ENCODE assay signal across 9 mouse cellular contexts in genomic region chr12:105025271-105025946, GRCm38 (mm10). TPM values are rescaled to one million over a fixed set of nuclear protein-coding genes. Genes with fewer than 3 reads are reported as not detected.
DNase-seq lines count a peak whose midpoint lies in the region; ATAC-seq and TF ChIP-seq lines count a peak whose summit lies in the region.
"Had no signal": no experiment of that assay in that cellular context is flagged by ENCODE, and none has a peak within 500 bp of the region (broad histone marks: within the 10 kb centered on the region; RNA-seq: fewer than 3 reads in every experiment).

No protein-coding gene starts in this region.

- no peak overlapping the region for H3K27ac ChIP-seq in cerebellum, adult 2 months (ENCODE audit: insufficient read depth, low read length)
- no peak overlapping the region for H3K27ac ChIP-seq in intestine, embryonic 15.5 days
- no peak overlapping the region for H3K27ac ChIP-seq in liver, adult 2 months (replicated peaks; ENCODE audit: insufficient read depth, low read depth, low read length)
- H3K27ac ChIP-seq in stomach, embryonic 16.5 days (ENCODE audit: low read length), result no peak overlapping the region
- H3K27ac ChIP-seq: embryonic facial prominence, embryonic 15.5 days had no signal

- H3K79me2 ChIP-seq in liver, adult 2 months (ENCODE audit: control insufficient read depth, insufficient read depth, low read length), result no peaks in the 10 kb centered on the region

- ATAC-seq in intestine, embryonic 15.5 days, result peak; percentile 69; the same call in 1 of the 2 replicates
- 0 out of 2 replicates have a peak, but pooled peaks have one; percentile 52 for ATAC-seq in monocyte, adult 5-6 weeks (replicated peaks; ENCODE audit: insufficient number of reproducible peaks, low FRiP score, low TSS enrichment, poor library complexity, severe bottlenecking)
- ATAC-seq in stomach, embryonic 16.5 days (ENCODE audit: insufficient read depth, low FRiP score), result 0 out of 2 replicates have a peak, but pooled peaks have one; percentile 33

- no peaks in the 10 kb centered on the region for H3K4me1 ChIP-seq in cerebellum, adult 2 months (ENCODE audit: control insufficient read depth, insufficient read depth, low read length)
- H3K4me1 ChIP-seq in intestine, embryonic 15.5 days (replicated peaks), result 0 out of 2 replicates have a peak, but pooled peaks cover under 1% of the 10 kb centered on the region
- peaks cover 4% of the 10 kb centered on the region for H3K4me1 ChIP-seq in liver, adult 2 months (ENCODE audit: control insufficient read depth, insufficient read depth, low read length)
- peaks cover 4% of the 10 kb centered on the region; the same call in 1 of the 2 replicates for H3K4me1 ChIP-seq in stomach, embryonic 16.5 days (ENCODE audit: control insufficient read depth, insufficient read depth, low read length)

- H3K27me3 ChIP-seq in cerebellum, adult 2 months (ENCODE audit: control insufficient read depth, insufficient read depth, low read length), result no peaks in the 10 kb centered on the region
- no peaks in the 10 kb centered on the region for H3K27me3 ChIP-seq in intestine, embryonic 15.5 days (replicated peaks)
- no peaks in the 10 kb centered on the region for H3K27me3 ChIP-seq in liver, adult 2 months (ENCODE audit: control insufficient read depth, insufficient read depth, low read length)
- H3K27me3 ChIP-seq in stomach, embryonic 16.5 days (ENCODE audit: control insufficient read depth, insufficient read depth, low read length), result no peaks in the 10 kb centered on the region
- H3K27me3 ChIP-seq: embryonic facial prominence, embryonic 15.5 days had no signal

- TF ChIP-seq POLR2A in cerebellum, adult 2 months (IDR thresholded peaks at IDR 0.05; ENCODE audit: borderline replicate concordance, insufficient read depth, low read length), result no peak
- no peak for TF ChIP-seq POLR2A in liver, adult 2 months (IDR thresholded peaks at IDR 0.05; ENCODE audit: extremely low read depth, insufficient read depth, low read length)

- H3K4me2 ChIP-seq in intestine, embryonic 15.5 days (replicated peaks), result no peak overlapping the region
- H3K4me2 ChIP-seq in stomach, embryonic 16.5 days (ENCODE audit: low read depth, low read length), result no peak overlapping the region
- H3K4me2 ChIP-seq: embryonic facial prominence, embryonic 15.5 days had no signal

- peaks cover 5% of the 10 kb centered on the region; the same call in 1 of the 2 replicates for H3K9me3 ChIP-seq in intestine, embryonic 15.5 days
- H3K9me3 ChIP-seq in stomach, embryonic 16.5 days (replicated peaks; ENCODE audit: control insufficient read depth, low read length), result 0 out of 2 replicates have a peak, but pooled peaks cover 5% of the 10 kb centered on the region

- TF ChIP-seq CTCF in cerebellum, adult 2 months (IDR thresholded peaks at IDR 0.05; ENCODE audit: borderline replicate concordance, insufficient read depth, low read depth, low read length), result peak; percentile 73
- TF ChIP-seq CTCF in liver, adult 2 months (IDR thresholded peaks at IDR 0.05; ENCODE audit: low read depth, low read length), result peak; percentile 65

- no peak overlapping the region for H3K9ac ChIP-seq in intestine, embryonic 15.5 days
- H3K9ac ChIP-seq in liver, adult 2 months (ENCODE audit: low read depth, low read length), result no peak overlapping the region
- H3K9ac ChIP-seq in stomach, embryonic 16.5 days (ENCODE audit: low read length), result no peak overlapping the region
- H3K9ac ChIP-seq: embryonic facial prominence, embryonic 15.5 days had no signal

- DNase-seq in 3T3-L1 (ENCODE audit: low read depth, low spot score), result peak; percentile 88
- DNase-seq in ES-CJ7 (ENCODE audit: low read depth, low spot score), result peak; percentile 84
- DNase-seq in cerebellum, adult 2 months, result peak; percentile 52 to 64
- peak; percentile 39 to 89 for DNase-seq in frontal cortex, adult 2 months (ENCODE audit: extremely low spot score in 1 of 2, low spot score in 1 of 2)
- peak; percentile 60 for DNase-seq in liver, adult 2 months (ENCODE audit: extremely low read depth, low read depth, low spot score)

- no peaks in the 10 kb centered on the region for H3K36me3 ChIP-seq in intestine, embryonic 15.5 days
- no peaks in the 10 kb centered on the region for H3K36me3 ChIP-seq in liver, adult 2 months (ENCODE audit: control insufficient read depth, insufficient read depth, low read length)
- no peaks in the 10 kb centered on the region for H3K36me3 ChIP-seq in stomach, embryonic 16.5 days (ENCODE audit: control insufficient read depth, insufficient read depth, low read length)

- no peak overlapping the region for H3K4me3 ChIP-seq in cerebellum, adult 2 months (replicated peaks; ENCODE audit: insufficient read depth, low read depth, low read length)
- no peak overlapping the region for H3K4me3 ChIP-seq in intestine, embryonic 15.5 days (replicated peaks)
- no peak overlapping the region for H3K4me3 ChIP-seq in liver, adult 2 months (ENCODE audit: insufficient read depth, low read depth, low read length)
- no peak overlapping the region for H3K4me3 ChIP-seq in stomach, embryonic 16.5 days (replicated peaks; ENCODE audit: low read length)
- H3K4me3 ChIP-seq: embryonic facial prominence, embryonic 15.5 days had no signal

- 51% methylated on average over 8 of the region's 8 CpGs for WGBS in cerebellum, adult 2 months
- 51% methylated on average over 8 of the region's 8 CpGs for WGBS in intestine, embryonic 15.5 days
- 45% methylated on average over 8 of the region's 8 CpGs for WGBS in liver, adult 2 months
- 47% methylated on average over 8 of the region's 8 CpGs for WGBS in stomach, embryonic 16.5 days

RNA-seq across cellular contexts. Expression of gene Glrx5, which starts 7.1 kb away (rescaled TPM):
- 85.9 and 101 TPM in 2 replicates for polyA plus RNA-seq in cerebellum, adult 2 months (2012; rRNA removed)
- 56.0 and 67.3 TPM in 2 replicates for polyA plus RNA-seq in frontal cortex, adult 2 months (2012; rRNA removed)
- polyA plus RNA-seq in intestine, embryonic 15.5 days (2015; fragmentation: Nextera tagmentation; extraction: Ambion mirVana), result 184 and 190 TPM in 2 replicates
- 43.0 and 45.5 TPM in 2 replicates for total RNA-seq in liver, adult 2 months (2014; rRNA removed)
- 144 and 157 TPM in 2 replicates for polyA plus RNA-seq in liver, adult 2 months (2012; rRNA removed)
- total RNA-seq in monocyte, adult 5-6 weeks (2017), result 6.8 to 10.9 TPM (median 10.2 TPM) in 3 replicates
- polyA plus RNA-seq in stomach, embryonic 16.5 days (2015; fragmentation: Nextera tagmentation; extraction: Ambion mirVana), result 121 and 150 TPM in 2 replicates

RNA-seq across cellular contexts. Expression of gene Syne3, which starts 15.8 kb away (rescaled TPM):
- polyA plus RNA-seq in cerebellum, adult 2 months (2012; rRNA removed), result 1.1 and 1.2 TPM in 2 replicates
- 0.76 and 0.92 TPM in 2 replicates for polyA plus RNA-seq in frontal cortex, adult 2 months (2012; rRNA removed)
- 0.50 and 0.76 TPM in 2 replicates for polyA plus RNA-seq in intestine, embryonic 15.5 days (2015; fragmentation: Nextera tagmentation; extraction: Ambion mirVana)
- 3.8 and 4.8 TPM in 2 replicates for total RNA-seq in liver, adult 2 months (2014; rRNA removed)
- polyA plus RNA-seq in liver, adult 2 months (2012; rRNA removed), result 0.81 and 1.6 TPM in 2 replicates
- 44.7 to 96.7 TPM (median 53.9 TPM) in 3 replicates for total RNA-seq in monocyte, adult 5-6 weeks (2017)
- 0.55 and 0.81 TPM in 2 replicates for polyA plus RNA-seq in stomach, embryonic 16.5 days (2015; fragmentation: Nextera tagmentation; extraction: Ambion mirVana)
